Mouse (Mus musculus): ENCODE results near the gene Ahdc1. TPM values are rescaled to one million over a fixed set of nuclear protein-coding genes. Genes with fewer than 3 reads are reported as not detected.

Gene Ahdc1
- polyA plus RNA-seq, 1 experiment from 2014 or later = 1.6 TPM

GRCm38 (mm10) chr4:133045771-133046474 lies 34.9 kb downstream of the Ahdc1 start:
- Histone ChIP-seq H3K36me3 (ENCODE audit: inconsistent target) (no peaks in the 10 kb centered on the region), H3K27ac (no peak overlapping the region), H3K79me2 (ENCODE audit: inconsistent target) (no peaks in the 10 kb centered on the region), H3K4me3 (ENCODE audit: inconsistent target) (no peak overlapping the region)
- 90% methylated on average over 11 of the region's 11 CpGs for WGBS (ENCODE audit: missing documents)

GRCm38 (mm10) chr4:133046691-133047352 lies 35.8 kb downstream of the Ahdc1 start:
- no peaks in the 10 kb centered on the region for H3K36me3 ChIP-seq (ENCODE audit: inconsistent target)
- 87% methylated on average over 12 of the region's 12 CpGs for WGBS (ENCODE audit: missing documents)
- no peak overlapping the region for H3K27ac ChIP-seq
- no peaks in the 10 kb centered on the region for H3K79me2 ChIP-seq (ENCODE audit: inconsistent target)
- H3K4me3 ChIP-seq (ENCODE audit: inconsistent target) = no peak overlapping the region

- Histone ChIP-seq H3K36me3 (ENCODE audit: inconsistent target) (no peaks in the 10 kb centered on the region), H3K27ac (no peak overlapping the region), H3K4me3 (ENCODE audit: inconsistent target) (no peak overlapping the region), H3K79me2 (ENCODE audit: inconsistent target) (no peaks in the 10 kb centered on the region)
- WGBS (ENCODE audit: missing documents) = 91% methylated on average over 15 of the region's 16 CpGs
These were observed 36.5 kb downstream of the Ahdc1 start for GRCm38 (mm10) chr4:133047353-133048105.

GRCm38 (mm10) chr4:133049071-133049920 lies 38.2 kb downstream of the Ahdc1 start:
- Histone ChIP-seq H3K27ac (no peak overlapping the region), H3K79me2 (ENCODE audit: inconsistent target) (no peaks in the 10 kb centered on the region), H3K36me3 (ENCODE audit: inconsistent target) (no peaks in the 10 kb centered on the region), H3K4me3 (ENCODE audit: inconsistent target) (no peak overlapping the region)
- 79% methylated on average over 19 of the region's 19 CpGs for WGBS (ENCODE audit: missing documents)

GRCm38 (mm10) chr4:133050196-133050836 lies 39.3 kb downstream of the Ahdc1 start:
- no peak overlapping the region for H3K4me3 ChIP-seq (ENCODE audit: inconsistent target)
- H3K79me2 ChIP-seq (ENCODE audit: inconsistent target) = no peaks in the 10 kb centered on the region
- 76% methylated on average over 9 of the region's 9 CpGs for WGBS (ENCODE audit: missing documents)
- H3K36me3 ChIP-seq (ENCODE audit: inconsistent target) = no peaks in the 10 kb centered on the region
- no peak overlapping the region for H3K27ac ChIP-seq

GRCm38 (mm10) chr4:133050837-133051549 lies 39.9 kb downstream of the Ahdc1 start:
- 49% methylated on average over 6 of the region's 6 CpGs for WGBS (ENCODE audit: missing documents)
- H3K79me2 ChIP-seq (ENCODE audit: inconsistent target) = no peaks in the 10 kb centered on the region
- H3K4me3 ChIP-seq (ENCODE audit: inconsistent target) = no peak overlapping the region
- no peak overlapping the region for H3K27ac ChIP-seq
- H3K36me3 ChIP-seq (ENCODE audit: inconsistent target) = no peaks in the 10 kb centered on the region

GRCm38 (mm10) chr4:133051550-133051865 lies 40.4 kb downstream of the Ahdc1 start:
- 84% methylated on average over 14 of the region's 14 CpGs for WGBS (ENCODE audit: missing documents)

GRCm38 (mm10) chr4:133052029-133052745 lies 41.1 kb downstream of the Ahdc1 start:
- H3K4me3 ChIP-seq (ENCODE audit: inconsistent target) = no peak overlapping the region
- WGBS (ENCODE audit: missing documents) = 58% methylated on average over 6 of the region's 6 CpGs

More at GRCm38 (mm10) chr4:133051550-133051865, 40.4 kb downstream of the Ahdc1 start:
- H3K79me2 ChIP-seq (ENCODE audit: inconsistent target) = no peaks in the 10 kb centered on the region
- no peaks in the 10 kb centered on the region for H3K36me3 ChIP-seq (ENCODE audit: inconsistent target)
- H3K27ac ChIP-seq = no peak overlapping the region
- no peak overlapping the region for H3K4me3 ChIP-seq (ENCODE audit: inconsistent target)

GRCm38 (mm10) chr4:133052995-133053572 lies 42.0 kb downstream of the Ahdc1 start:
- no peaks in the 10 kb centered on the region for H3K79me2 ChIP-seq (ENCODE audit: inconsistent target)
- H3K27ac ChIP-seq = no peak overlapping the region
- no peak overlapping the region for H3K4me3 ChIP-seq (ENCODE audit: inconsistent target)
- no peaks in the 10 kb centered on the region for H3K36me3 ChIP-seq (ENCODE audit: inconsistent target)
- WGBS (ENCODE audit: missing documents) = 95% methylated on average over 13 of the region's 13 CpGs

More at GRCm38 (mm10) chr4:133052029-133052745, 41.1 kb downstream of the Ahdc1 start:
- no peaks in the 10 kb centered on the region for H3K36me3 ChIP-seq (ENCODE audit: inconsistent target)
- H3K27ac ChIP-seq = no peak overlapping the region
- H3K79me2 ChIP-seq (ENCODE audit: inconsistent target) = no peaks in the 10 kb centered on the region

GRCm38 (mm10) chr4:133054530-133054929 lies 43.5 kb downstream of the Ahdc1 start:
- Histone ChIP-seq H3K79me2 (ENCODE audit: inconsistent target) (no peaks in the 10 kb centered on the region), H3K4me3 (ENCODE audit: inconsistent target) (no peak overlapping the region), H3K27ac (no peak overlapping the region), H3K36me3 (ENCODE audit: inconsistent target) (no peaks in the 10 kb centered on the region)
- 88% methylated on average over 5 of the region's 6 CpGs for WGBS (ENCODE audit: missing documents)

- Histone ChIP-seq H3K27ac (no peak overlapping the region), H3K79me2 (ENCODE audit: inconsistent target) (no peaks in the 10 kb centered on the region), H3K36me3 (ENCODE audit: inconsistent target) (no peaks in the 10 kb centered on the region), H3K4me3 (ENCODE audit: inconsistent target) (no peak overlapping the region)
- WGBS (ENCODE audit: missing documents) = 96% methylated on average over 8 of the region's 8 CpGs
These were observed 44.3 kb downstream of the Ahdc1 start for GRCm38 (mm10) chr4:133055163-133055951.
